In genomic region chr5:131636431-131636830, GRCm38 (mm10) we compare ENCODE assay signal across 25 mouse cellular contexts.
DNase-seq lines count a peak whose midpoint lies in the region; ATAC-seq and TF ChIP-seq lines count a peak whose summit lies in the region.
"Had no signal": no experiment of that assay in that cellular context is flagged by ENCODE, and none has a peak within 500 bp of the region (broad histone marks: within the 10 kb centered on the region; RNA-seq: fewer than 3 reads in every experiment).

No protein-coding gene starts in this region.

- no peaks in the 10 kb centered on the region for H3K36me3 ChIP-seq in heart, embryonic 11.5 days (ENCODE audit: control insufficient read depth, insufficient read depth, low read length)
- H3K36me3 ChIP-seq in stomach, postnatal 0 days (ENCODE audit: control insufficient read depth, insufficient read depth, low read length): no peaks in the 10 kb centered on the region
- H3K36me3 ChIP-seq: embryonic facial prominence, embryonic 10.5 days; embryonic facial prominence, embryonic 12.5 days; forebrain, embryonic 15.5 days; G1E had no signal

- 0 out of 2 replicates have a peak overlapping the region, but pooled peaks have one; percentile 22 for H3K27ac ChIP-seq in heart, embryonic 11.5 days (ENCODE audit: low read depth, low read length)
- no peak overlapping the region for H3K27ac ChIP-seq in stomach, postnatal 0 days (replicated peaks)
- H3K27ac ChIP-seq: embryonic facial prominence, embryonic 10.5 days; embryonic facial prominence, embryonic 12.5 days; forebrain, embryonic 13.5 days; forebrain, embryonic 15.5 days had no signal

- no peak for TF ChIP-seq EP300 in stomach, postnatal 0 days (optimal IDR thresholded peaks at IDR 0.05)

- no peak overlapping the region for H3K4me2 ChIP-seq in heart, embryonic 11.5 days
- H3K4me2 ChIP-seq in stomach, postnatal 0 days (replicated peaks; ENCODE audit: low read depth): no peak overlapping the region
- H3K4me2 ChIP-seq: embryonic facial prominence, embryonic 12.5 days; forebrain, embryonic 13.5 days; forebrain, embryonic 15.5 days had no signal

- peak; percentile 55; the same call in 1 of the 2 replicates for ATAC-seq in heart, embryonic 11.5 days (replicated peaks; ENCODE audit: insufficient number of reproducible peaks, low FRiP score, low TSS enrichment)
- ATAC-seq in stomach, postnatal 0 days (ENCODE audit: low FRiP score, low TSS enrichment): peak; percentile 56; the same call in 1 of the 2 replicates
- ATAC-seq in monocyte, adult 5-6 weeks (replicated peaks; ENCODE audit: insufficient number of reproducible peaks, low FRiP score, low TSS enrichment, poor library complexity, severe bottlenecking): no peak
- ATAC-seq: activated CD4-positive, CD25-positive, alpha-beta regulatory T cell, adult 4 months; CD4-positive, CD25-positive, alpha-beta regulatory T cell, adult 4 months; forebrain, embryonic 13.5 days; forebrain, embryonic 15.5 days; forebrain, postnatal 0 days; Patski had no signal

- 29% methylated on average over 5 of the region's 5 CpGs for WGBS in heart, embryonic 11.5 days (ENCODE audit: insufficient replicate concordance)
- 69% methylated on average over 5 of the region's 5 CpGs for WGBS in stomach, postnatal 0 days

- H3K4me1 ChIP-seq in heart, embryonic 11.5 days (ENCODE audit: control insufficient read depth, insufficient read depth, low read length): peaks cover 12% of the 10 kb centered on the region
- H3K4me1 ChIP-seq in stomach, postnatal 0 days (replicated peaks; ENCODE audit: control insufficient read depth, insufficient read depth): no peaks in the 10 kb centered on the region

- no peak for DNase-seq in heart, postnatal 36 days
- DNase-seq in R1 (ENCODE audit: low read depth, low spot score): peak; percentile 56
- no peak for DNase-seq in stomach, postnatal 0 days (ENCODE audit: low spot score)
- DNase-seq in right cerebral cortex, adult 18-20 months: no peak
- DNase-seq: adrenal gland, adult 8-10 months; adrenal gland, postnatal 14 days; adrenal gland, postnatal 36 days; B cell, adult 2 months; cerebellum, adult 11-12 months; cerebellum, adult 2 months; cerebellum, adult 9-10 months; cerebellum, postnatal 10 days; cerebellum, postnatal 25 days; forebrain, postnatal 0 days had no signal

- H3K27me3 ChIP-seq in heart, embryonic 11.5 days (ENCODE audit: control insufficient read depth, insufficient read depth, low read length): no peaks in the 10 kb centered on the region
- no peaks in the 10 kb centered on the region for H3K27me3 ChIP-seq in stomach, postnatal 0 days (ENCODE audit: control insufficient read depth, insufficient read depth, low read length)
- H3K27me3 ChIP-seq: CH12.LX; embryonic facial prominence, embryonic 12.5 days; forebrain, embryonic 15.5 days; Patski had no signal

- no peaks in the 10 kb centered on the region for H3K9me3 ChIP-seq in heart, embryonic 11.5 days (replicated peaks; ENCODE audit: control insufficient read depth, low read length)
- H3K9me3 ChIP-seq in stomach, postnatal 0 days (ENCODE audit: control insufficient read depth, low read length): no peaks in the 10 kb centered on the region
- H3K9me3 ChIP-seq: embryonic facial prominence, embryonic 10.5 days; embryonic facial prominence, embryonic 12.5 days; forebrain, embryonic 13.5 days; forebrain, embryonic 15.5 days had no signal

- H3K4me3 ChIP-seq in heart, embryonic 11.5 days (ENCODE audit: low read depth, low read length): no peak overlapping the region
- H3K4me3 ChIP-seq in stomach, postnatal 0 days (ENCODE audit: low read depth, low read length): no peak overlapping the region
- H3K4me3 ChIP-seq: embryonic facial prominence, embryonic 10.5 days; embryonic facial prominence, embryonic 12.5 days; forebrain, embryonic 13.5 days; forebrain, embryonic 15.5 days had no signal

- H3K9ac ChIP-seq in heart, embryonic 11.5 days (ENCODE audit: low read depth, low read length): no peak overlapping the region
- no peak overlapping the region for H3K9ac ChIP-seq in stomach, postnatal 0 days (ENCODE audit: low read length)
- H3K9ac ChIP-seq: embryonic facial prominence, embryonic 12.5 days; forebrain, embryonic 13.5 days; forebrain, embryonic 15.5 days; forebrain, postnatal 0 days had no signal

- no peak for TF ChIP-seq CTCF in stomach, postnatal 0 days (IDR thresholded peaks at IDR 0.05; ENCODE audit: low read depth)

- intact Hi-C loops in heart, postnatal 36 days (cut with DNase I): no loop called here
